Mouse (Mus musculus) gastrocnemius, postnatal 10 days (tissue): ENCODE data around the gene Olfr1494. TPM values are rescaled to one million over a fixed set of nuclear protein-coding genes. Genes with fewer than 3 reads are reported as not detected.

Source experiments
- DNase-seq: peaks from one replicate; pipeline ENCODE4 v3.0.0; 2021; ENCODE audit warnings: mixed read lengths
- long read RNA-seq, 2 experiments: library from polyadenylated mRNA; stranded (forward); transcript quantifications; one replicate each; pipeline ENCODE4 v2.0.0; 2021
- total RNA-seq, 2 experiments: library from RNA; stranded (reverse); gene quantifications; 2 replicates each; pipeline ENCODE4 v1.2.3; 2021

Gene Olfr1494
- total RNA-seq: not detected
- long read RNA-seq, experiment 1: 0 reads
- long read RNA-seq, experiment 2: 0 reads

DNA sequence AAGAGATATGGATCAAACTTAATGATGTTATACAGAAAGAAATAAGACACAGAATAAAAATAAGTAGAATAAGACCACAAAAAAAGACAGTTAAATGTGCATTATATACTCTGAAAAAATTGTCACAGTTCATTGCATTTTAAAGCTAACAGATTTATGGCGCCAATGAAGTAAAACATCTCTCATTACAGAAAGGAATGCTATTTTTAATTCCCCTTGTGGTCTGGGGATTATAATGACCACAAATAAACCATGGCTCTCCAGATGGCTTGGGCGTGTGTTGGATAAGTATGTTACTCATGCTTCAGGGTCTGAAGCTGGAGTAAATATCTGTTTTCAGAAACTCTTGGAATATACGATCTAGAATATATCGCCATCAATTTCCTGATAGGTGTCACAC, at the start of gene Olfr1494:
Gene Olfr1494, plus strand, starts transcription at position 301 of the 400 bp plus-strand sequence.
- no peak for DNase-seq

DNA sequence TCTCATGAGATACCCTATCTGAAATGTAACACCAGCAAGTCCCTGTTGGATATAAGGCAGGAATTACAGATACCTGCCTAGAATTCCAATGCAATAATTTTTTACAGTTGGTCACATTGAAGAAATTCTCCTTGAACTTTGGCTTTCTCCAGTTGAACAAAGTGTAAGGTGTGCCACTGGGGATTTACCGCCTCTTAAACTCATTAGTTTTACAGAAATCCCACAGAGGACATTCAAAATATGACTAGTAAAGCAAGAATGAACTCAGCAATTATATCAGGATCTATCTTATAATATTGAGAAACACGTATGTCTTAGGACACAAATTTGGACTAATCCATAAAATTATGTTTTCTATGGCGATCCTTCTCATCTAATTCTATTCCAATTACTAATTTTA, 42.6 kb upstream of the Olfr1494 start, which contains the start of gene Olfr1491:
Gene Olfr1491, plus strand, starts transcription at position 301 of the 400 bp plus-strand sequence.
- DNase-seq: no peak

DNA sequence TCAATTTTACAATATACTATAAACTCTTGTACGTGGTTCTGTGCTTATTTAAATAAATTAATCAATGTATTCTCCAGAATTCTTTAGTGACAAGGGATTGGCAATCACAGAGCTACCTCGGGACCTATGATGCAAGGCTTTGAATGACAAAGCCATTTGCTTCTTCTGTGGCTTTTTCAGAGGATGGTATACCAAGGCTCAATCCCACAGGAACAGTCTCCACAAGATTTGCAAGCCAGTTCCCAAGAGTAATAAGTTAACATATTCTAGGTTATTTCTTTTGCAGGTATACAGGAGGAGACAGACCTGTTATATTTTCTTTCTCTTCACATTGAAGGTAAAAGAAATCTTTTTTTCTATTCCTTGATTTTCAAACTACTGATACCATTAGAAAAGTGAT, 16.6 kb upstream of the Olfr1494 start, which contains the start of gene Olfr1493-ps1:
Gene Olfr1493-ps1, plus strand, starts transcription at position 301 of the 400 bp plus-strand sequence.
- DNase-seq: no peak

DNA sequence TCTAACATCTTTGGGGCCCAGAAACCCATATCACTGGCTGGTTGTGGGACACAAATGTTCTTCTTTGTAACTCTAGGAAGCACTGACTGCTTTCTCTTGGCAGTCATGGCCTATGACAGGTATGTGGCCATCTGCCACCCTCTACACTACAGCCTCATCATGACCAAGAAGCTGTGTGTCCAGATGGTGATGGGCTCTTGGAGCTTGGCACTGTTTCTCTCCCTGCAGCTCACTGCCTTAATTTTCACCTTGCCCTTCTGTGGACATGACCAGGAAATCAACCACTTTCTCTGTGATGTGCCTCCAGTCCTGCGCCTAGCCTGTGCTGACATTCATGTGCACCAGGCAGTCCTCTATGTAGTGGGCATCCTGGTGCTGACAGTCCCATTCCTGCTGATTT, 9.8 kb downstream of the Olfr1494 start:
- DNase-seq: no peak

- DNase-seq: no peak
Observed at GRCm38 (mm10) chr19:13764306-13764705, 24.8 kb downstream of the Olfr1494 start, which contains the start of gene Olfr1495. Gene Olfr1495 (plus strand): TSS chr19:13764606.

DNA sequence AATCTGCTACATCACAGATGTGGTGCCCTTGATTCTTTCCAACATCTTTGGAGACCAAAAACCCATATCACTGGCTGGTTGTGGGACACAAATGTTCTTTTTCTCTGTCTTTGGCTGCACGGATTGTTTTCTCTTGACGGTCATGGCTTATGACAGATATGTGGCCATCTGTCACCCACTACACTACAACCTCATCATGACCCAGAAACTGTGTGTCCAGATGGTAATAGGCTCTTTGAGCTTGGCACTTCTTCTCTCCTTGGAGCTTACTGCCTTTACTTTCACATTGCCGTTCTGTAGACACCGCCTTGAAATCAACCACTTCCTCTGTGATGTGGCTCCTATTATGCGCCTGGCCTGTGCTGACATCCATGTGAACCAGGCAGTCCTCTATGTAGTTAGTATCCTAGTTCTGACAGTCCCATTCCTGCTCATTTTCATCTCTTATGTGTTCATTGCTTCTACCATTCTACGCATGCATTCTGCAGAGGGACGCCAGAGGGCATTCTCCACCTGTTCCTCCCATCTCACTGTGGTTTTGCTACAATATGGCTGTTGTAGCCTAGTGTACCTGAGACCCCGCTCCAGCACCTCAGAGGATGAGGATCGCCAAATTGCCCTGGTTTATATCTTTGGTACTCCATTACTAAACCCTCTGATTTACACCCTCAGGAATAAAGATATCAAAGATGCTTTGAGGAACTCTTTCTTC, 29.2 kb downstream of the Olfr1494 start:
- DNase-seq: no peak

DNA sequence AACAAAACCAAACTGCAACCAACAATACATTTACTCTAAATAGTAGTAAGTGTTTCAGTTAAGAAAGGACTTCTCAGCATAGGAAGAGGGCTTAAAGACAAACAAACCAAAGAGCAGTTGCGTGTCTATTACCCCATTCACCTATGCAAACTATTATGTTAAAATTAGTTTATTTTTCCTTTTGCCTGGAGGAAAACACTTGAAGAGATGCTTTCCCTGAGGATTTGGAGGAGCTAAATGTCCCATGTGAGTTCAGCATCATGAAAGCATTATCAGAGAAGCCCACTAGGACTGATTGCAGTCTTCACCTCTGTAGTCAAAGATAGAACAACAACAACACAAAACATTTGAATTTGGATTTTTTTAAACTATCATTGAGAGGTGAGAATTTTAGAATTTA, 38.0 kb downstream of the Olfr1494 start, which contains the start of gene Olfr1496:
Gene Olfr1496, plus strand, starts transcription at position 301 of the 400 bp plus-strand sequence.
- no peak for DNase-seq

DNA sequence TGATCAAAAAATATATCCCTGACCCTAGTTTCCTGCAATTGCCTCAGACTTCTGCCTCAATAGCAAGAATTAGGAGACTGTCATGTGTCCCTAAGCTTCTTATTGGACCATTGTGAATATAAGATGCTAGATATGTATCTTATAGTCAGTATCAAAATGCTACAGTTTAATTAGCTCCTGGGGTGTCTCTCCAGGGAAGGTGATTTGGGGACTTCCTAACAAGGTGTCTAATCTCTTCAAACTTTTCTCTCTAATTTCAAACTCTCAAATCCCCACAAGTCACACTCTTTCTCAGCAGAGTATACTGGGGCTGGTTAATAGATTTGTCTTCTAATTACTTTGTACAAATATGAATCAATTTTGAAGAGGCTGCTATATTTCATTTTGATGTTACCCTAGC, 58.6 kb downstream of the Olfr1494 start, which contains the start of gene Olfr1497:
Gene Olfr1497, minus strand, starts transcription at position 101 of the 400 bp plus-strand sequence.
- DNase-seq: no peak

Other genes with a start within 250 kb of the Olfr1494 start
- gene Olfr1477, start 239.2 kb upstream of the Olfr1494 start, total RNA-seq: not detected
- not detected for gene Olfr1480, start 211.8 kb upstream of the Olfr1494 start, total RNA-seq
- not detected for gene Olfr1484, start 156.2 kb upstream of the Olfr1494 start, total RNA-seq
- gene Olfr1487, start 122.4 kb upstream of the Olfr1494 start, total RNA-seq: not detected
- not detected for gene Olfr1489, start 108.1 kb upstream of the Olfr1494 start, total RNA-seq
- gene Olfr1490, start 88.6 kb upstream of the Olfr1494 start, total RNA-seq: not detected
- gene Olfr1491, start 42.5 kb upstream of the Olfr1494 start, total RNA-seq: not detected
- not detected for gene Olfr1493-ps1, start 16.4 kb upstream of the Olfr1494 start, total RNA-seq
- not detected for gene Olfr1495, start 24.9 kb downstream of the Olfr1494 start, total RNA-seq
- gene Olfr1496, start 38.1 kb downstream of the Olfr1494 start, total RNA-seq: not detected
- gene Olfr1497, start 58.5 kb downstream of the Olfr1494 start, total RNA-seq: not detected
- not detected for gene Olfr1499, start 79.7 kb downstream of the Olfr1494 start, total RNA-seq
- not detected for gene Olfr1500, start 90.8 kb downstream of the Olfr1494 start, total RNA-seq
- not detected for gene Olfr1501, start 111.0 kb downstream of the Olfr1494 start, total RNA-seq
- gene Olfr1502, start 122.1 kb downstream of the Olfr1494 start, total RNA-seq: not detected
- not detected for gene Olfr1504, start 158.2 kb downstream of the Olfr1494 start, total RNA-seq
- not detected for gene Olfr1505, start 173.8 kb downstream of the Olfr1494 start, total RNA-seq